Mouse (Mus musculus) right cerebral cortex, postnatal 25 days (tissue): Measurements from ENCODE around the gene Il20ra.
"Not testable (repeated sequence)": the region's sequence is repeated elsewhere in the genome, so short reads cannot be mapped to it uniquely, and the experiment has no call there.

Source experiments
- DNase-seq: peaks from one replicate; pipeline ENCODE4 v3.0.0; 2022

Gene Il20ra

GRCm38 (mm10) chr10:19712421-19712836 lies at the start of gene Il20ra:
Gene Il20ra, plus strand, starts transcription at chr10:19712570.
- peak; percentile 61 for DNase-seq

DNA sequence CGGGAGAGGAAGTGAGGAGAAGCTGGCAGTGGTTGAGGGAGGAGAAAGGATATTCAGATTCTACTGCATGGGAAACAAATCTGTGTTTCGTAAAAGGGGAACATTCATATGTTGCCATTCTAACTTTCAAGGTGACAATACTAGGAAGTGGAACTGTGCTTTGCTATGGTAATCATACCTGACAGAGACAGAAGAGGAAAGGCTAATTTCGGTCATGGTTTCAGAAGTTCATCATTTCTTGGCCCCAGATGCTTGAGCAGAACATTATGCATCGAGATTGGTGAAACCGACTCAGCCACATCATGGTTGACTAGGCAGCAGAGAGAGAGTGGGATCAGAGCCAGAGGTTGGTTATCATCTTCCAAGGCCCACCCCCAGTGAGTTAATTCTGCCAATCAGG lies 43.4 kb upstream of the Il20ra start:
- no peak for DNase-seq

- no peak for DNase-seq
Measured at GRCm38 (mm10) chr10:19672015-19672414, 40.4 kb upstream of the Il20ra start.

- DNase-seq: no peak
Measured at GRCm38 (mm10) chr10:19673146-19673545, 39.2 kb upstream of the Il20ra start.

DNA sequence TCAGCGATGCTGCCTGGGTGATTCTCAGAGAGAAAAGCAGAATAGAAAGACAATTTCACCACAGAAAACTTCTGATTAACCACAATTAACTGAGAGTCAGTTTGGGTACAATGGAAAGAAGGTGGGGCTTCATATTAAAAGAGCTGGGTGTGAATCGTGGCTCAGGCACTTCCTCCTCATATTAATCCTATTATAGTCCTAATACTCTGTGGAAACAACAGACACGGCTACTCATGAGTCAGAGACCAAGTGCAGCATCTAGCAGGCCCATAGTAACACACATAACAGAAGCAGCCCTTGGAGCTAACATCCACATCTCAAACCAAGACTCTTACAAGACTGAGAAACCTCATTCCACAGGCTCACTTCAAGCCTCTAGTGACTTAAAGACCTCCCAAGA lies 24.7 kb upstream of the Il20ra start:
- DNase-seq: no peak

DNA sequence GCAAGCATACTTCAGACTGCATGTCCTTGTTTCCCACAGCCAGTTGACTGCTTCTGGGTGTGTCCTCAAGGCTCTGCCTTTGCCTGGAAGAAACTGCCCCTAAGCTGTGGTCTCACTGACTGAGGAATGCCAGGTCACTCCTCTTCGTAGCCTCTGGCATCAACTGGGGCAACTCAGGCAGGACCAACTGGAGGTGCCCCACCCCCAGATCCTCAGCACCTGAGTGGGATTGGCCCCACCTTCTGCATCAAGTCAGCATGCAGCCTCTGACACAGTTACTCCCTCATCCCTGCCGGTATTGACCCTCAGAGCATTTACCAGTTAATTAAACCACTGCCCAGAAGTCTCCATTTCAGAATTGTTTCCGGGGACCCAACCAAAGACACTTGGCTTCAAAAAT lies 21.1 kb upstream of the Il20ra start:
- DNase-seq: no peak

DNA sequence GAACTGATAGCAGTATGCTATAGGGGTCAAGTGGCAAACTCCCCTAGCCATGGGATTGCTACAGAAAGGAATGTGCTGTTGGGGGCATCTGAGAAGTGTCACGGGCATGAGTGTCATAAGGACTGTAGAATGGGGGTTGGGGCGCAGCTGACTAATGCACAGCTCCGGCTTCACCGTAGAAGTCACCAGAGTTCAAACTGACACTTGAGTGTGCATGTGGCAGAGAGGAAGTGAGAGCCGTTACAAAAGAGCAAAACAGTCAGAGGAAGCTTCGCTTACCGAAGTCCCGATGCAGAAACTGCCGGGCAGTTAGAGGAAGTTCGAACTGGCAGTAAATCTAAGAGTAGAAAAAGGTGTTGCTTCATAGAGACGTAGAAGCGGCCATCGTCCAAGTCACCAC lies 20.6 kb upstream of the Il20ra start:
- no peak for DNase-seq

DNA sequence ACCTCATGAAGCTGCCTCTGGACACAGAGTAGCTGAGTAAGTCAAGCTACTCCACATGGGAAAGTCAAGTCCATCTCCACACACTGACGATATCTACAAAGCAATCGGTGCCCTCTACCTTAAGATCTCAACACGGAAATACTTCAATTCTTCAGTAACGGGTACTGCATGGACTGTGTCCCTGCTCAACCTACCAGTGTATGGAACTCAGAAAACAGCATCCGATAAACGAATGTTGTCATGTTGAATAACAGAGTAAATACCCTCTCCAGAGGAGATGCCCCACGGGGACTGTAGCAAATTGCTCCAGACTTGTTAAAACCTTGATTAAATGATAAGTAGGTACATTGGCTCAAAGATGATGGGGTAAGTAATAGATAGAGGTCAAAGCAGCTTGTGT lies 20.0 kb upstream of the Il20ra start:
- no peak for DNase-seq

DNA sequence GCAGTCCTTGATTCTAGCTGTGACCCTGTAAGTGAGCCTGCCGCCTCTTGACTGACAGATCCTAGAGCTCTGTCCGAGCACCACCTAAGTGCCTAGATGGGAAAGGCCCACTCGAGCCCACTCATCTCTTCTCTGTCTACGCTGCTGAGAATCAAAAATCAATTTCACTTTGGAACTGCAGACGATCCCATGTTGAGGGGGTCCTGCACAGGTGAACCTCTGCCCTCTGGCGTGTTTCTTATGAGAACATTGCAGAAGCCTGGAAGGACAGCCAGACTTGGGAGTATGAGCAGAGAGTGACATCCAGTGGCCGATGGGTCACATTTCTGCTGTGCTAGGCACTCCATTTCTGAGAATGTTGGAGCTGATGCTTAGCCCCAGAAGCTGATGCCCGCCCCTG lies 19.4 kb upstream of the Il20ra start:
- no peak for DNase-seq

DNA sequence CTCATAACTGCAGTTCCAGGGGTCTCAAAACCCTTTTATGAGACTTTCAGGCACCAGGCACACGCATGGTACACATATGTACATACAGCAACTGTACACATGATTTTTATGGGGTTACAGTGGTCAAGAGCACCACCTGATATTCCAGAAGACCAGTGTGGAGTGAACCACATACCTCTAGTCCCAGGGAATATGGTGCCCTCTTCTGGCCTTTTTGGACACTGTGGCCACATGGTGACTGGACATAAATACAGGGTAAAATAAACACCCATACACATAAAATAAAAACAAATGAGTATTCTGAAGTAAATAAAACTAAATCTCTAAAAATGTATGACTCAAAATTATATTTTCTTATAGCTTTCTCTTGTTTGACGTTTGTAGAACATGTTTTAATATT lies 18.7 kb upstream of the Il20ra start:
- DNase-seq: no peak

GRCm38 (mm10) chr10:19699331-19699730 lies 13.0 kb upstream of the Il20ra start:
- DNase-seq: no peak

DNA sequence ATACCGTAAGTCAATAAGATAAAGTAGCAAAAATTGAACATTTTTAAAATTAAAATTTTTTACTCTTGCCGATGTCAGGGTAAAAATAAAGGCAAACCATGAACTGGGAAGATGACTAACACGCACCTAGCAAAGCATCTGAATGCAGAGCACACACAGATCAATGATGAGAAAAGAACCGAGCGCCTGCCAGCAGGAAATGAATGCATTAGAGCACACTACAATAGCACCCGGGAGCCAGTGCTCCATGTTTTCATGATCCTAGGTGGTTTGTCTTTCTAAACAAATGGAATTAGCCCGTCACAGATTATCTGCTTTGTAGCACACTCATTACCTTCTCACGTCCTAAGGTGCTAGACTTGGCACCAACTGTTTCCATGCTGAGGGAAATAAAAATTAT lies 7.9 kb upstream of the Il20ra start:
- DNase-seq: no peak

GRCm38 (mm10) chr10:19707768-19708167 lies 4.6 kb upstream of the Il20ra start:
- no peak for DNase-seq

DNA sequence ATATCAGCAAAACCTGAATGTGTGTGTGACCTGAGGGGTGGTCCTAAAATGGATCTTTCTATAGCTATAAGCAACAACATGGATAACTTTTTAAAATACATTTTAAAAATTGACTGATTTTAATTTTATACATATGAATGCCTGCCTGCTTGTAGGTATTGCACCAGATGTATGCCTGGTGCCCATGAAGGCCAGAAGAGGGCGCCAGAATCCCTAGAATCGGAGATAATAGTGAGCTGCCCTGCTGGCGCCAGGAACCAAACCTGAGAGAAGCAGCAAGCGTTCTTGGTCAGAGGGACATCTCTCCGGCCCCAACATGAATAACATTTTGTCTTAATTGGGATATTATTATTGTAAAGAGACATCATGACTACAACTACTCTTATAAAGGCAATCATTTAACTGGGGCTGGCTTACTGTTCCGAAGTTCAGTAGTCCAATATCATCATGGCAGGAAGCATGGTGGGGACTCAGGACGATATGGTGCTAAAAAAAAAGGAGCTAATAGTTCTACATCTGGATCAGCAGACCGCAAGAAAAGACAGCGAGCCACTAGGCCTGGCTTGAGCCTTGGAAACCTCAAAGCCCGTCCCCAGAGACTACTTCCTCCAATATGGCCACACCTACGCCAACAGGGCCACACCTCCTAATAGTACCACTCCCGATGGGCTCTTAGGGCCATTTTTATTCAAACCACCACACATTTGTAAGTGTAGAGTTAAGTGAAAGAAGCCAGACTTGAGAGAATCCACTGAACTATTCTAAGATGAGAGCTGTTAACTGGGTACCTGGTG lies 3.9 kb upstream of the Il20ra start:
- DNase-seq: no peak

GRCm38 (mm10) chr10:19711020-19711419 lies 1.4 kb upstream of the Il20ra start:
- no peak for DNase-seq

DNA sequence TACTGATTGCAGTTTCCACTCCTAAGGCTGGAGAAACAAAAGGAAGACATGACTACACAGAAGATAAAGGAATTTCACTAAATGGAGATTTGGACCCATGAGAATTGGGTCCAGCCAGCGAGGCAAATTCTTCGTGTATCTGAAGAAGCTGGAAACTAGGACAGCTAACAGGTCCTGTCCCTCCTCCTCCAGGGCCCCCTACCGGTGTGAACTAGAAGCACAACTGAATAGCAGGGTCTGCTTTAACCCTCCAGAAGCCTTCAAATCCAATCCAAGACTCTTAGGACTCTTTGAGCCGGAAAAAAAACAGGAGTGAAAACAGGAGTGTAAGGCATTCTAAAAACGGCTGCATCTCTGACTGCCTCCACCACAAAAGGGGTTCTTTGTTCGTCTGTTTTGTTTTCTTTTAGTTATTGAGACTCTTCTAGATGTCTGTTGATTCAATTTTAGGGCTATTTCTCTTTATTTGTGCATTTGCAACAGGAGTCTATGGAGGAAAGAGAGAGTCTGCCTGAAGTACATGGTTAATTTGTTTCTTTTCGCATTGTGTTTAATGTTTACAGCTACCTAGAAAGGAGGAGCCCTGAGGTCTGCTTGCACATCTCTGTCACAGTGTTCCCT lies 709 bp upstream of the Il20ra start:
- DNase-seq: no peak

DNA sequence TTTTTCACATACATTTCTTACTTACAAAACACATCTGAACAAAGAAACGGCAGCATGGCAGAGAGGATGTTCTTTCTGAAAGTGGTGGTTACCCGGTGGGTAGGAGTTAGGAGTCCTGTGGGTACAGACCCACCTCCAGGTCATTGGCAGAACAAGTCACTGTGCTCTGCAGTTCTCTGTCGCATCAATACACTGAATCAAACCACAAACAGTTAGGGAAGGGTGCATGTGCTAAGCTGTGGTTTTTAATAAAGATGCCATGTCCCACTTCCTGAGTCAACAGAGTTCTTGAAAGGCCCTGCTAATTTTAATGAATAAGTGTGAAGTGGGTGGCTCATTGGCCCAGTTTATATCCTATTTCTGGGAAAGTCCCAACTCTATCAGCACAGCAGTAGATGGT lies 6.3 kb downstream of the Il20ra start:
- no peak for DNase-seq

DNA sequence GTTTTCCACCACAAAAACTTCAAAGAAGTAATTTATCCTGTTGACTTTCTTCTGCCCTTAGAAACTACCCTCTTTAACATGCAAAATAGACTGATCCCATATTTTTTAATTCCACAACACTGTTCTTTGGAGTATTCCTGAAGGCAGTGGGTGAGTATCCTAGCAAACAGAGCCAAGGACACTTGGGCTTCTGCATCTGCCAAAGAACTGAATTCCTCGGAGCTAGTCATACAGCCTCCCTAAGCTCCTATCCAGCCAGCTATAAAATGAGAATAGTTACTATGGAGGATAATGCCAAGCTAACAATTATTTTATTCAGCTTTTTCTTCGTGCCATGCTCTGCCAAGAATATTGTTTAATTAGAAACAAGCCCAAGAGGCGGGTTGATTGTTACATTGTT lies 9.9 kb downstream of the Il20ra start:
- DNase-seq: no peak

GRCm38 (mm10) chr10:19724158-19724832 lies 11.9 kb downstream of the Il20ra start:
- no peak for DNase-seq

GRCm38 (mm10) chr10:19738442-19738841 lies 26.1 kb downstream of the Il20ra start:
- DNase-seq: not testable (repeated sequence)

DNA sequence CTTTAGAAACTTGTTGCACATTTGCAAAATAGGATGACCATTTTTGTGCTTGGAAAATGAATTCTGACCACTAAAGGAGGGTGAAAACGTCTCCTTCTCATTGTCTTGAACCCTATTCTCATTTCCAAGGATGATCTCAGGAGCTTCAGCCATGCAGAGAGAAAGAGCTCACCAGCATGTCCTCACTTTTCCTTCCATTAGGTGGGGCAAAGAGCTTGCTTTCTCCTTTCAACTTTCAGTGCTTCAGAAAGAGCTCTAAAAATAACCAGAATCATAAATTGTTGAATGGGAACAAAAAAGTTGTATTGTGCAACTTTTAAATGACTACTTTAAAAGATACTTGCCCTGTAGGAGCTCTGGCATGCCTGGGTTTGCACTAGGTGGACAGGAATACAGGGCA lies 33.3 kb downstream of the Il20ra start:
- DNase-seq: no peak

GRCm38 (mm10) chr10:19746156-19746555 lies 33.8 kb downstream of the Il20ra start:
- no peak for DNase-seq

- DNase-seq: no peak
Measured at GRCm38 (mm10) chr10:19747661-19748060, 35.3 kb downstream of the Il20ra start.

DNA sequence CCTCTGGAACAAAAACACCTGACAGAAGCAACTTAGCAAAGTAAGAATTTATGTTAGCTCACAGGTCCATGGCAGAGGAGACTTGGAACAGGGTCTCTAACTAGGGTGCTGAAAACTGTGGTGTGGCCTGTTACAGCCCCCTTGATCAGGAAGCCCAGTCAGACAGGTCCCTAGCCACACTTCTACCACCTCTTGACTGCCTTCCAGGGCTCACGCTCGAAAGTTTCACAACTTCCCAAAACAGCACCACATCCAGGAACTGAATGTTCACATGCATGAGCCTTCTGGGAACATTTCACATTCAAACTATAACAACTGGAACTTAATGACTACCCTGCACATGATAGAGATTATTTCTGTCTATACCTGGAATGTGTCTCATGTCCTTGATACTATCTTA lies 53.1 kb downstream of the Il20ra start:
- DNase-seq: no peak
